Mouse (Mus musculus) myocyte (in vitro differentiated cells): ENCODE results near the gene Dner. TPM values are rescaled to one million over a fixed set of nuclear protein-coding genes. Genes with fewer than 3 reads are reported as not detected.
A peak's percentile ranks its signal among the peaks of the same experiment; 100 is the strongest.

Experiments used
- H3K27me3 ChIP-seq: one replicate; pipeline ENCODE4 v1.6.1; 2011; ENCODE audit not compliant: control insufficient read depth, insufficient read depth, insufficient read length
- H3K36me3 ChIP-seq: one replicate; pipeline ENCODE4 v1.6.1; 2011; ENCODE audit not compliant: control insufficient read depth, insufficient read depth
- H3K4me2 ChIP-seq: one replicate; pipeline ENCODE4 v1.6.1; 2011; ENCODE audit warnings: low read depth, control low read depth
- H3K4me3 ChIP-seq: one replicate; pipeline ENCODE4 v1.5.1; 2011; ENCODE audit warnings: mild to moderate bottlenecking, control low read depth, moderate library complexity
- H3K79me2 ChIP-seq: one replicate; pipeline ENCODE4 v1.6.1; 2011; ENCODE audit not compliant: control insufficient read depth, insufficient read depth
- H3ac ChIP-seq: one replicate; pipeline ENCODE4 v1.6.1; 2011; ENCODE audit not compliant: control insufficient read depth, insufficient read length
- CEBPB ChIP-seq: IDR thresholded peaks from 2 replicates; pipeline ENCODE4 v1.6.1; 2011; ENCODE audit warnings: mild to moderate bottlenecking, moderate library complexity; ENCODE audit not compliant: poor library complexity, insufficient read depth, severe bottlenecking
- E2F4 ChIP-seq: IDR thresholded peaks from one replicate; pipeline ENCODE4 v1.6.1; 2011; ENCODE audit warnings: mild to moderate bottlenecking, control low read depth, moderate library complexity; ENCODE audit not compliant: insufficient read depth
- MAX ChIP-seq: IDR thresholded peaks from one replicate; pipeline ENCODE4 v1.6.1; 2011; ENCODE audit warnings: low read depth, mild to moderate bottlenecking, control low read depth
- MYOD1 ChIP-seq, 3 experiments: IDR thresholded peaks; one replicate each; pipeline ENCODE4 v1.6.1; 2011; ENCODE audit warnings: control low read depth in 2 of 3, low read depth in 2 of 3, mild to moderate bottlenecking in 2 of 3, moderate library complexity in 1 of 3; ENCODE audit not compliant: insufficient read length in 2 of 3, control insufficient read depth in 1 of 3
- MYOG ChIP-seq, 3 experiments: IDR thresholded peaks; one replicate each; pipeline ENCODE4 v1.6.1; 2011; ENCODE audit warnings: control low read depth in 2 of 3, low read depth in 2 of 3, mild to moderate bottlenecking in 2 of 3; ENCODE audit not compliant: insufficient read length in 2 of 3, control insufficient read depth in 1 of 3, insufficient read depth in 1 of 3
- POLR2A ChIP-seq: IDR thresholded peaks from one replicate; pipeline ENCODE4 v1.6.1; 2011; ENCODE audit warnings: low read depth, mild to moderate bottlenecking, control low read depth, moderate library complexity; ENCODE audit not compliant: insufficient read length
- POLR2AphosphoS2 ChIP-seq: IDR thresholded peaks from one replicate; pipeline ENCODE4 v1.6.1; 2011; ENCODE audit warnings: low read depth, control low read depth; ENCODE audit not compliant: insufficient read length
- REST ChIP-seq: IDR thresholded peaks from one replicate; pipeline ENCODE4 v1.6.1; 2011; ENCODE audit warnings: mild to moderate bottlenecking, control low read depth, moderate library complexity; ENCODE audit not compliant: insufficient read depth, insufficient read length
- SRF ChIP-seq: IDR thresholded peaks from one replicate; pipeline ENCODE4 v1.6.1; 2011; ENCODE audit warnings: low read depth; ENCODE audit not compliant: control insufficient read depth, insufficient read length
- TCF12 ChIP-seq: IDR thresholded peaks from one replicate; pipeline ENCODE4 v1.6.1; 2011; ENCODE audit warnings: mild to moderate bottlenecking, control low read depth; ENCODE audit not compliant: poor library complexity, insufficient read depth, severe bottlenecking
- TCF3 ChIP-seq: IDR thresholded peaks from one replicate; pipeline ENCODE4 v1.6.1; 2011; ENCODE audit warnings: low read depth, control low read depth; ENCODE audit not compliant: insufficient read length
- USF1 ChIP-seq: IDR thresholded peaks from one replicate; pipeline ENCODE4 v1.6.1; 2011; ENCODE audit warnings: low read depth, mild to moderate bottlenecking, control low read depth, moderate library complexity
- polyA plus RNA-seq: library from polyadenylated mRNA; unstranded; fragments of >200 nt; fragmentation: generic; extraction: Trizol; gene quantifications from one replicate; pipeline ENCODE4 v1.2.1, GENCODE M21; 2012; ENCODE audit warnings: missing spikeins

The Dner gene
- polyA plus RNA-seq, 1 experiment = 0.05 TPM

GRCm38 (mm10) chr1:84363967-84364366 is 332.1 kb downstream of the Dner start, which contains the start of gene Pid1:
Pid1 (minus strand) TSS chr1:84364180.
- Histone ChIP-seq H3K36me3 (no peaks in the 10 kb centered on the region), H3ac (no peak within 1 kb of the TSS)

GRCm38 (mm10) chr1:84362709-84363617 is 333.1 kb downstream of the Dner start:
- no peak for TF ChIP-seq MAX
- TF ChIP-seq POLR2A = no peak
- TF ChIP-seq E2F4 = no peak
- no peak for TF ChIP-seq USF1
- H3K79me2 ChIP-seq = no peaks in the 10 kb centered on the region
- H3K27me3 ChIP-seq = no peaks in the 10 kb centered on the region
- no peak overlapping the region for H3K4me3 ChIP-seq
- H3K4me2 ChIP-seq = peak overlapping the region; percentile 39
- H3ac ChIP-seq = no peak overlapping the region
- H3K36me3 ChIP-seq = no peaks in the 10 kb centered on the region

More at GRCm38 (mm10) chr1:84363967-84364366, 332.1 kb downstream of the Dner start, which contains the start of gene Pid1:
- no peak within 1 kb of the TSS for H3K4me3 ChIP-seq
- no peaks in the 10 kb centered on the region for H3K79me2 ChIP-seq
- H3K27me3 ChIP-seq = no peaks in the 10 kb centered on the region
- TF ChIP-seq REST (no peak), TCF3 (peak; percentile 45), TCF12 (peak; percentile 44), USF1 (no peak), POLR2AphosphoS2 (no peak), MYOD1 (IDR thresholded peaks at IDR 0.05; ENCODE audit: control insufficient read depth in 1 of 3, insufficient read length in 2 of 3, low read depth in 2 of 3) (peak in 2 of 3 experiments; percentile 71 to 92), MYOG (IDR thresholded peaks at IDR 0.05; ENCODE audit: control insufficient read depth in 1 of 3, insufficient read depth in 1 of 3, insufficient read length in 2 of 3, low read depth in 2 of 3) (peak in 2 of 3 experiments; percentile 36 to 79)
- peak within 1 kb of the TSS; percentile 39 for H3K4me2 ChIP-seq

- Histone ChIP-seq H3K4me3 (no peak overlapping the region), H3K27me3 (no peaks in the 10 kb centered on the region), H3K4me2 (peak overlapping the region; percentile 30), H3K79me2 (no peaks in the 10 kb centered on the region), H3K36me3 (no peaks in the 10 kb centered on the region), H3ac (no peak overlapping the region)
- TF ChIP-seq POLR2A (no peak), TCF12 (no peak), REST (no peak), CEBPB (no peak; the same call in 1 of the 2 replicates), MYOD1 (IDR thresholded peaks at IDR 0.05; ENCODE audit: control insufficient read depth in 1 of 3, insufficient read length in 2 of 3, low read depth in 2 of 3) (no peak), SRF (no peak), POLR2AphosphoS2 (no peak), TCF3 (no peak), E2F4 (no peak), MAX (no peak), USF1 (no peak), MYOG (IDR thresholded peaks at IDR 0.05; ENCODE audit: control insufficient read depth in 1 of 3, insufficient read depth in 1 of 3, insufficient read length in 2 of 3, low read depth in 2 of 3) (no peak)
Measured at GRCm38 (mm10) chr1:84362209-84362608, 333.8 kb downstream of the Dner start.

GRCm38 (mm10) chr1:84361389-84361788 is 334.6 kb downstream of the Dner start:
- no peaks in the 10 kb centered on the region for H3K79me2 ChIP-seq
- no peaks in the 10 kb centered on the region for H3K36me3 ChIP-seq
- H3K4me3 ChIP-seq = no peak overlapping the region
- no peak overlapping the region for H3ac ChIP-seq
- no peak for TF ChIP-seq TCF12
- peak in 1 of 3 experiments; percentile 22 for TF ChIP-seq MYOD1 (IDR thresholded peaks at IDR 0.05; ENCODE audit: control insufficient read depth in 1 of 3, insufficient read length in 2 of 3, low read depth in 2 of 3)
- no peaks in the 10 kb centered on the region for H3K27me3 ChIP-seq
- no peak overlapping the region for H3K4me2 ChIP-seq

GRCm38 (mm10) chr1:84359611-84360500 is 336.2 kb downstream of the Dner start:
- TF ChIP-seq REST (no peak), MAX (no peak), TCF3 (peak; percentile 46), MYOG (IDR thresholded peaks at IDR 0.05; ENCODE audit: control insufficient read depth in 1 of 3, insufficient read depth in 1 of 3, insufficient read length in 2 of 3, low read depth in 2 of 3) (peak in 1 of 3 experiments; percentile 66), POLR2A (no peak), TCF12 (peak; percentile 62), E2F4 (no peak), MYOD1 (IDR thresholded peaks at IDR 0.05; ENCODE audit: control insufficient read depth in 1 of 3, insufficient read length in 2 of 3, low read depth in 2 of 3) (peak in 2 of 3 experiments; percentile 53 to 81), CEBPB (0 out of 2 replicates have a peak, but pooled peaks have one; percentile 30), SRF (no peak), POLR2AphosphoS2 (no peak), USF1 (peak; percentile 63)
- no peaks in the 10 kb centered on the region for H3K27me3 ChIP-seq
- no peak overlapping the region for H3K4me3 ChIP-seq

More at GRCm38 (mm10) chr1:84359611-84360500, 336.2 kb downstream of the Dner start:
- H3K79me2 ChIP-seq = no peaks in the 10 kb centered on the region
- no peaks in the 10 kb centered on the region for H3K36me3 ChIP-seq
- H3ac ChIP-seq = no peak overlapping the region
- H3K4me2 ChIP-seq = peak overlapping the region; percentile 28
